Mouse (Mus musculus) ES-Bruce4 (cell line): ENCODE results near the gene Pigk.

Experiments
- CTCF ChIP-seq: IDR thresholded peaks from one replicate; pipeline ENCODE4 v1.8.1; 2011; ENCODE audit warnings: low read depth, low read length
- POLR2A ChIP-seq: IDR thresholded peaks from one replicate; pipeline ENCODE4 v1.8.1; 2011; ENCODE audit warnings: low read length; ENCODE audit not compliant: insufficient read depth

- TF ChIP-seq CTCF (no peak), POLR2A (no peak)
Observed at GRCm38 (mm10) chr3:152831377-152831776, 117.5 kb downstream of the Pigk start.
